Mouse (Mus musculus) liver, postnatal 0 days (tissue): Measurements from ENCODE around the gene Tmem266.

ENCODE experiments used
- CTCF ChIP-seq: sonication (generic); IDR thresholded peaks from 2 replicates; pipeline ENCODE4 v1.5.1; 2016; ENCODE audit warnings: antibody characterized with exemption, low read depth
- EP300 ChIP-seq: IDR thresholded peaks from 2 replicates; pipeline ENCODE4 v1.6.1; 2016; ENCODE audit warnings: antibody characterized with exemption, low read depth, mild to moderate bottlenecking

DNA sequence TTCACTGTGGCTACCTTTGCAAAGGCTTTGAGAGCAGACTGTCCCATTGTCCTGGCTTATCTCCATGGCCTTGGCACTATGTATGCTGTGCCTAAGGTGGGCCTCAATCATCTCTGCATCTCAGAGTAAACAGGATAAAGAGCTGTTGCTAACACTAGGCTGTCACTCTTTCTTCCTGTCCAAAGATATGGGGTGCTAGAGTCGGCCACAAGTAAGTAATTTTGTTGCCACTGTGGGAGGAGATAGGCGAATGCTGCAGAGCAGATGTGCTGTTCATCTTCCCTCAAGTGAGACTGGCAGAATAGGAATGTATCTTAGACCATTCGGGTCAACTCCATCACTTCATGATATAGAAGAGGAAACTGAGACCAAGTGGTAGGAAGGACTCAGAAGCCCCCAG is 28.0 kb downstream of the Tmem266 start:
- no peak for TF ChIP-seq CTCF
- no peak for TF ChIP-seq EP300
